Mouse (Mus musculus): ENCODE data around the gene Ier5l. TPM values are rescaled to one million over a fixed set of nuclear protein-coding genes. Genes with fewer than 3 reads are reported as not detected.
A peak's percentile ranks its signal among the peaks of the same experiment; 100 is the strongest.

Gene Ier5l
- total RNA-seq (2012; rRNA removed) (0.98 and 1.1 TPM in 2 replicates), total RNA-seq (2014; rRNA removed) (0.22 and 0.51 TPM in 2 replicates), polyA plus RNA-seq (2012; ENCODE audit: insufficient read length, low read depth) (0.31 and 0.33 TPM in 2 replicates)

DNA sequence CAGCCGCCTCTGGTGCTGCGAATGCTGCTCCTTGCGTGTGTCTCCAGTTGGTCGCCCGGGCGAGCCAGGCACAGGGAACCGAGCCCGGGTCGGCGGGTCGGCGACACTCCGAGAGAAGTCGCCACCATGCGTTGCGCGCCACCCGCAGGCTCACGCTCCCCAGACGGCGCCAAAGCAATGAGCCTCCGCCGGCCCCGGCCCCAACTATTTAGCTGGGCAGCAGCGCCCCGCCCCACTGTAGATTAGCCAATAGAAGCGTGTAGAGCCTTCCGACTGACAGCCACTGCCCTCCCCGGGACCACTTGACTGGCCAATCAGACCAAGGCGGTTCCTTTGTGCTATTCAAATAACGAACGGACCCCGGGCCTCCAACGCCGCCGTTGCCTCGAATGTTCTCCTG, at the start of gene Ier5l:
TSS of gene Ier5l (minus strand) at position 181 of the 400 bp plus-strand sequence.
- H3K4me3 ChIP-seq (replicated peaks in 1 of 3; ENCODE audit: low read depth in 2 of 3, low read length in 2 of 3, poor library complexity in 1 of 3), result peak within 1 kb of the TSS; percentile 42 to 66 (median 49)
- H3K4me1 ChIP-seq (ENCODE audit: control insufficient read depth in 1 of 2, insufficient read depth in 2 of 2), result peaks cover 9 to 33% of the 10 kb centered on the region in 2 experiments
- peaks cover 74% of the 10 kb centered on the region for H3K27me3 ChIP-seq (replicated peaks)
- DNase-seq (ENCODE audit: extremely low read depth), result peak; percentile 64
- H3K4me2 ChIP-seq (ENCODE audit: insufficient read depth, low read depth, poor library complexity, severe bottlenecking), result peak within 1 kb of the TSS; percentile 79
- no peak for TF ChIP-seq CHD1 (IDR thresholded peaks at IDR 0.05; ENCODE audit: low read depth, low read length)
- TF ChIP-seq ETS1 (conservative IDR thresholded peaks at IDR 0.05; ENCODE audit: low read depth, low read length), result no peak
- peak; percentile 84 for TF ChIP-seq TBP (conservative IDR thresholded peaks at IDR 0.05; ENCODE audit: low read depth, low read length)
- TF ChIP-seq ZMIZ1 (IDR thresholded peaks at IDR 0.05; ENCODE audit: low read depth, low read length), result peak; percentile 84
- TF ChIP-seq MEF2A (IDR thresholded peaks at IDR 0.05; ENCODE audit: borderline replicate concordance, low read depth, low read length), result no peak
- TF ChIP-seq EP300 (IDR thresholded peaks at IDR 0.05; ENCODE audit: low read length), result no peak
- peak; percentile 93 for TF ChIP-seq POLR2A (IDR thresholded peaks at IDR 0.05; ENCODE audit: low read depth, low read length)
- no peak for TF ChIP-seq SMC3 (IDR thresholded peaks at IDR 0.05; ENCODE audit: low read depth, low read length)
- no peak for TF ChIP-seq JUND (conservative IDR thresholded peaks at IDR 0.05; ENCODE audit: low read depth, low read length)
- TF ChIP-seq KAT2A (IDR thresholded peaks at IDR 0.05; ENCODE audit: insufficient replicate concordance, low read length), result no peak
- TF ChIP-seq TCF12 (IDR thresholded peaks at IDR 0.05; ENCODE audit: low read depth, low read length), result peak; percentile 60; the same call in 1 of the 2 replicates
- TF ChIP-seq POLR2AphosphoS2 (IDR thresholded peaks at IDR 0.05; ENCODE audit: low read depth, low read length), result no peak
- TF ChIP-seq NELFE (IDR thresholded peaks at IDR 0.05; ENCODE audit: low read depth, low read length), result peak; percentile 89
- no peak for TF ChIP-seq PAX5 (IDR thresholded peaks at IDR 0.05; ENCODE audit: low read length)
- TF ChIP-seq MAX (IDR thresholded peaks at IDR 0.05; ENCODE audit: low read length), result no peak
- no peak for TF ChIP-seq UBTF (IDR thresholded peaks at IDR 0.05; ENCODE audit: low read depth, low read length)
- no peak for TF ChIP-seq MYC (IDR thresholded peaks at IDR 0.05; ENCODE audit: low read depth, low read length)
- TF ChIP-seq RAD21 (IDR thresholded peaks at IDR 0.05; ENCODE audit: low read depth, low read length), result no peak
- no peak for TF ChIP-seq ELF1 (IDR thresholded peaks at IDR 0.05; ENCODE audit: low read depth, low read length)
- TF ChIP-seq RCOR1 (conservative IDR thresholded peaks at IDR 0.05; ENCODE audit: low read depth, low read length), result no peak
- TF ChIP-seq ZC3H11A (IDR thresholded peaks at IDR 0.05; ENCODE audit: low read depth, low read length), result no peak
- TF ChIP-seq GABPA (IDR thresholded peaks at IDR 0.05; ENCODE audit: insufficient replicate concordance, low read depth, low read length), result no peak
- TF ChIP-seq CTCF (conservative IDR thresholded peaks at IDR 0.05 in 1 of 2, IDR thresholded peaks at IDR 0.05 in 1 of 2; ENCODE audit: low read depth in 2 of 2, low read length in 2 of 2), result peak in 1 of 2 experiments; percentile 8; a peak in 1 of 4 replicates
- TF ChIP-seq JUN (IDR thresholded peaks at IDR 0.05; ENCODE audit: insufficient read depth, low read depth, low read length), result no peak
- TF ChIP-seq MAFK (IDR thresholded peaks at IDR 0.05; ENCODE audit: insufficient replicate concordance, low read length), result no peak
- no peak within 1 kb of the TSS for H3K27ac ChIP-seq (ENCODE audit: insufficient read depth, low read depth)
- H3K36me3 ChIP-seq (replicated peaks in 1 of 2; ENCODE audit: control insufficient read depth in 1 of 2, insufficient read depth in 1 of 2, low read length in 1 of 2), result no peaks in the 10 kb centered on the region
- H3K79me2 ChIP-seq (replicated peaks; ENCODE audit: control insufficient read depth, extremely low read depth, insufficient read depth, poor library complexity, severe bottlenecking), result no peaks in the 10 kb centered on the region
- in situ Hi-C loops (cut with MboI; ENCODE audit: low pct_ligation_motif_present, low pct_unique_long_range_greater_than_20kb, low sequenced_read_pairs), result loop anchor here (5.0 kb wide), 1 partner anchor 37 kb away; no protein-coding TSS in a partner anchor
- peaks cover 4% of the 10 kb centered on the region for H3K9me3 ChIP-seq (replicated peaks; ENCODE audit: low read length)
- dilution Hi-C loops (cut with MboI; ENCODE audit: extremely low pct_ligation_motif_present, extremely low pct_unique_long_range_greater_than_20kb, low sequenced_read_pairs), result no loop called here
- peak within 1 kb of the TSS; percentile 73; the same call in 1 of the 2 replicates for H3K9ac ChIP-seq (ENCODE audit: insufficient read depth, low read depth)
